Mouse (Mus musculus) CH12.LX (cell line): ENCODE measurements at regions not wholly inside any gene's neighbourhood (a gene's known extent, or its start where the extent isn't known, plus 50 kb on each side); places are given as distances from the start of the nearest gene placed in this dataset.

Experiments used
- DNase-seq: peaks from one replicate; pipeline ENCODE4 v3.0.0-alpha.2; 2013; ENCODE audit errors: extremely low read depth
- H3K27ac ChIP-seq: 2 replicates; pipeline ENCODE4 v1.5.1; 2012; ENCODE audit warnings: low read depth, mild to moderate bottlenecking, control low read depth, moderate library complexity; ENCODE audit not compliant: insufficient read depth
- H3K27me3 ChIP-seq: replicated peaks from 2 replicates; pipeline ENCODE3; 2012; ENCODE audit warnings: inconsistent platforms
- H3K36me3 ChIP-seq, 2 experiments: replicated peaks in 1 of 2; 2 replicates each; pipeline versions ENCODE3 to v1.6.1; 2012; ENCODE audit warnings: inconsistent platforms in 1 of 2, low read length in 1 of 2, mild to moderate bottlenecking in 1 of 2, mixed read lengths in 1 of 2, moderate library complexity in 1 of 2; ENCODE audit not compliant: control insufficient read depth in 1 of 2, insufficient read depth in 1 of 2
- H3K4me1 ChIP-seq, 2 experiments: 2 replicates each; pipeline ENCODE4 v1.6.1; 2012; ENCODE audit warnings: inconsistent platforms in 1 of 2, moderate library complexity in 1 of 2; ENCODE audit not compliant: insufficient read depth in 2 of 2, control insufficient read depth in 1 of 2
- H3K4me2 ChIP-seq: 2 replicates; pipeline ENCODE4 v1.6.1; 2012; ENCODE audit warnings: low read depth, mild to moderate bottlenecking, control low read depth; ENCODE audit not compliant: poor library complexity, insufficient read depth, severe bottlenecking
- H3K4me3 ChIP-seq, 3 experiments: fragments of 150-350 bp in 1 of 3; sonication (generic) in 1 of 3; replicated peaks in 1 of 3; 2 replicates each; pipeline versions ENCODE3 to v1.5.1; 2011 to 2012; ENCODE audit warnings: low read depth in 2 of 3, low read length in 2 of 3, mild to moderate bottlenecking in 2 of 3, moderate library complexity in 2 of 3, control low read depth in 1 of 3, improper control_type of control experiment in 1 of 3, inconsistent platforms in 1 of 3, mixed read lengths in 1 of 3; ENCODE audit not compliant: poor library complexity in 1 of 3
- H3K79me2 ChIP-seq: replicated peaks from 2 replicates; pipeline ENCODE4 v1.6.1; 2012; ENCODE audit warnings: mild to moderate bottlenecking, moderate library complexity; ENCODE audit not compliant: control insufficient read depth, poor library complexity, insufficient read depth, severe bottlenecking; ENCODE audit errors: extremely low read depth
- H3K9ac ChIP-seq: 2 replicates; pipeline ENCODE4 v1.6.1; 2012; ENCODE audit warnings: low read depth, mild to moderate bottlenecking, control low read depth, moderate library complexity; ENCODE audit not compliant: insufficient read depth
- H3K9me3 ChIP-seq: replicated peaks from 2 replicates; pipeline ENCODE3; 2012; ENCODE audit warnings: low read length, inconsistent platforms, mixed read lengths
- BHLHE40 ChIP-seq: IDR thresholded peaks from 2 replicates; pipeline ENCODE4 v1.6.1; 2011; ENCODE audit warnings: mild to moderate bottlenecking, low read depth, low read length, improper control_type of control experiment
- CHD1 ChIP-seq: IDR thresholded peaks from 2 replicates; pipeline ENCODE4 v1.6.1; 2012; ENCODE audit warnings: low read depth, low read length, improper control_type of control experiment, inconsistent platforms
- CHD2 ChIP-seq: IDR thresholded peaks from 2 replicates; pipeline ENCODE4 v1.6.1; 2011; ENCODE audit warnings: low read length, improper control_type of control experiment
- CTCF ChIP-seq, 2 experiments: IDR thresholded peaks in 1 of 2; conservative IDR thresholded peaks in 1 of 2; 2 replicates each; pipeline ENCODE4 v1.5.1; 2011 to 2012; ENCODE audit warnings: low read depth in 2 of 2, low read length in 2 of 2, improper control_type of control experiment in 1 of 2, inconsistent platforms in 1 of 2, mild to moderate bottlenecking in 1 of 2, moderate library complexity in 1 of 2
- E2F4 ChIP-seq: IDR thresholded peaks from 2 replicates; pipeline ENCODE4 v1.6.1; 2011; ENCODE audit warnings: low read depth, low read length, improper control_type of control experiment; ENCODE audit not compliant: insufficient replicate concordance
- EP300 ChIP-seq: IDR thresholded peaks from 2 replicates; pipeline ENCODE4 v1.6.1; 2011; ENCODE audit warnings: low read length, improper control_type of control experiment
- GABPA ChIP-seq: IDR thresholded peaks from 2 replicates; pipeline ENCODE4 v1.6.1; 2012; ENCODE audit warnings: low read depth, low read length, improper control_type of control experiment, inconsistent platforms; ENCODE audit not compliant: insufficient replicate concordance
- HCFC1 ChIP-seq: IDR thresholded peaks from 2 replicates; pipeline ENCODE4 v1.6.1; 2012; ENCODE audit warnings: low read depth, mild to moderate bottlenecking, inconsistent platforms, low read length, improper control_type of control experiment
- IRF4 ChIP-seq: IDR thresholded peaks from 2 replicates; pipeline ENCODE4 v1.6.1; 2014; ENCODE audit warnings: low read depth, mild to moderate bottlenecking, inconsistent platforms, low read length, improper control_type of control experiment
- JUN ChIP-seq: IDR thresholded peaks from 2 replicates; pipeline ENCODE4 v1.6.1; 2011; ENCODE audit warnings: low read depth, mild to moderate bottlenecking, low read length, improper control_type of control experiment, moderate library complexity; ENCODE audit not compliant: insufficient read depth
- JUND ChIP-seq: conservative IDR thresholded peaks from 2 replicates; pipeline ENCODE4 v1.6.1; 2011; ENCODE audit warnings: low read depth, low read length, improper control_type of control experiment
- MAFK ChIP-seq: IDR thresholded peaks from 2 replicates; pipeline ENCODE4 v1.6.1; 2011; ENCODE audit warnings: low read length, improper control_type of control experiment; ENCODE audit not compliant: insufficient replicate concordance
- MEF2A ChIP-seq: IDR thresholded peaks from 2 replicates; pipeline ENCODE4 v1.6.1; 2014; ENCODE audit warnings: low read depth, mild to moderate bottlenecking, inconsistent platforms, low read length, improper control_type of control experiment, borderline replicate concordance
- NELFE ChIP-seq: IDR thresholded peaks from 2 replicates; pipeline ENCODE4 v1.6.1; 2011; ENCODE audit warnings: low read depth, low read length, improper control_type of control experiment
- NRF1 ChIP-seq: IDR thresholded peaks from 2 replicates; pipeline ENCODE4 v1.6.1; 2014; ENCODE audit warnings: low read depth, mild to moderate bottlenecking, inconsistent platforms, low read length, improper control_type of control experiment, moderate library complexity
- POLR2A ChIP-seq: IDR thresholded peaks from 2 replicates; pipeline ENCODE4 v1.6.1; 2011; ENCODE audit warnings: low read depth, mild to moderate bottlenecking, improper control_type of control experiment, low read length
- RAD21 ChIP-seq: IDR thresholded peaks from 2 replicates; pipeline ENCODE4 v1.6.1; 2011; ENCODE audit warnings: low read depth, mild to moderate bottlenecking, low read length, improper control_type of control experiment, moderate library complexity
- SIN3A ChIP-seq: IDR thresholded peaks from 2 replicates; pipeline ENCODE4 v1.6.1; 2012; ENCODE audit warnings: low read length, improper control_type of control experiment, inconsistent platforms
- TCF12 ChIP-seq: IDR thresholded peaks from 2 replicates; pipeline ENCODE4 v1.6.1; 2014; ENCODE audit warnings: low read depth, mild to moderate bottlenecking, inconsistent platforms, low read length, improper control_type of control experiment
- UBTF ChIP-seq: IDR thresholded peaks from 2 replicates; pipeline ENCODE4 v1.6.1; 2012; ENCODE audit warnings: low read depth, mild to moderate bottlenecking, inconsistent platforms, low read length, improper control_type of control experiment, moderate library complexity
- ZC3H11A ChIP-seq: IDR thresholded peaks from 2 replicates; pipeline ENCODE4 v1.6.1; 2012; ENCODE audit warnings: low read depth, mild to moderate bottlenecking, inconsistent platforms, low read length, improper control_type of control experiment
- dilution Hi-C: fragments of 300-500 bp; cut with MboI; formaldehyde crosslinking; loops from 2 replicates; pipeline ENCODE4 v1.14.3; 2020; ENCODE audit warnings: low sequenced_read_pairs; ENCODE audit not compliant: extremely low pct_unique_long_range_greater_than_20kb, extremely low pct_ligation_motif_present
- in situ Hi-C: fragments of 300-500 bp; cut with MboI; formaldehyde crosslinking; loops from 3 replicates; pipeline ENCODE4 v1.14.3; 2019; ENCODE audit warnings: low sequenced_read_pairs, low pct_ligation_motif_present, low pct_unique_long_range_greater_than_20kb, mixed read lengths

DNA sequence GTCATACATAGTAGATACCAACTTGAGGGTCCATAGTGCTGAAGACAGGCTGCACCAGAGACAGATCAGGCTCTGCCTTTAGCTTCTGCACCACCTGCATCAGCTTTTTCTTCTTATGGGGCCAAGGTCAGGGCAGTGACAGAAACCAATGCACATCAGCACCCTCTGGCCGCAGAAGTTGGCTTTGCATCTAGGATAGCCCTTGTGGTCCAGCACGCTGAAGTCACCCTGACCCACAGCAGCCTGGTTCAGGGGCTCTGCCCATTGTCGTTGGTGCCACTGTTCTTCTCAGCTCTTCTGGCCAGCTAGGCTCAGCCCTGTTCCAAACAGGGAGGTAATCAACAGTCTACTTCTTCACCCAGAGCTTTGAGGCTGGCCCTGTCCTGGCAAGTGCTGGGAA, 427.7 kb upstream of the Nectin3 start:
- no peak for DNase-seq
- no peaks in the 10 kb centered on the region for H3K27me3 ChIP-seq
- TF ChIP-seq CHD2 (no peak), ZC3H11A (no peak), MEF2A (no peak), SIN3A (no peak), MAFK (no peak), JUND (no peak)
- in situ Hi-C loops (no loop called here), dilution Hi-C loops (no loop called here)
- H3K79me2 ChIP-seq = no peaks in the 10 kb centered on the region
- H3K4me1 ChIP-seq = no peaks in the 10 kb centered on the region
- no peaks in the 10 kb centered on the region for H3K36me3 ChIP-seq
- H3K9me3 ChIP-seq = peaks cover 41% of the 10 kb centered on the region
- H3K9ac ChIP-seq = no peak overlapping the region
- no peak overlapping the region for H3K27ac ChIP-seq
- H3K4me3 ChIP-seq = no peak overlapping the region
- H3K4me2 ChIP-seq = no peak overlapping the region

GRCm38 (mm10) chr16:46894576-46895203, 396.4 kb upstream of the Nectin3 start:
- Histone ChIP-seq H3K9me3 (peaks cover 20% of the 10 kb centered on the region), H3K27ac (no peak overlapping the region), H3K79me2 (no peaks in the 10 kb centered on the region)
- dilution Hi-C loops = no loop called here
- TF ChIP-seq NELFE (no peak), CHD2 (no peak), E2F4 (no peak), JUN (no peak), RAD21 (no peak), EP300 (no peak), NRF1 (no peak), BHLHE40 (no peak), SIN3A (no peak), GABPA (no peak), CHD1 (no peak), HCFC1 (no peak), IRF4 (no peak), TCF12 (no peak), CTCF (conservative IDR thresholded peaks at IDR 0.05 in 1 of 2, IDR thresholded peaks at IDR 0.05 in 1 of 2; ENCODE audit: low read depth in 2 of 2, low read length in 2 of 2) (no peak), MEF2A (no peak), UBTF (no peak), POLR2A (no peak), ZC3H11A (no peak)
- TF ChIP-seq, all 38 proteins: peak for 0
- no peaks in the 10 kb centered on the region for H3K4me1 ChIP-seq
- no peak overlapping the region for H3K4me2 ChIP-seq
- H3K4me3 ChIP-seq = no peak overlapping the region
- in situ Hi-C loops = no loop called here
- DNase-seq = no peak
- H3K27me3 ChIP-seq = no peaks in the 10 kb centered on the region
- no peak overlapping the region for H3K9ac ChIP-seq
- H3K36me3 ChIP-seq = no peaks in the 10 kb centered on the region
